Mouse (Mus musculus) granulocyte monocyte progenitor cell, adult 5-6 weeks (primary cell): Measurements from ENCODE around the gene Prickle1. TPM values are rescaled to one million over a fixed set of nuclear protein-coding genes. Genes with fewer than 3 reads are reported as not detected.

Experiments
- ATAC-seq: replicated peaks from 2 replicates; pipeline ENCODE4 v1.8.0; 2016; ENCODE audit warnings: mild to moderate bottlenecking, moderate TSS enrichment, inconsistent platforms; ENCODE audit not compliant: poor library complexity, severe bottlenecking
- total RNA-seq, 2 experiments: library from RNA; stranded (forward) in 1 of 2; stranded (reverse) in 1 of 2; fragments of 200-712, 200-1000 nt in 1 of 2; fragments of >200 nt in 1 of 2; fragmentation: Nextera tagmentation in 1 of 2; gene quantifications; 2 replicates each; pipeline ENCODE4 v1.2.3; 2014 to 2017

Prickle1 gene
- total RNA-seq, 2 experiments from 2014 or later = 1.8 to 1.9 TPM

GRCm38 (mm10) chr15:93554203-93554851, 41.4 kb downstream of the Prickle1 start:
- ATAC-seq = no peak

GRCm38 (mm10) chr15:93552169-93552568, 43.5 kb downstream of the Prickle1 start:
- ATAC-seq = peak; percentile 99

- no peak for ATAC-seq
Measured at GRCm38 (mm10) chr15:93548297-93548696, 47.4 kb downstream of the Prickle1 start.

GRCm38 (mm10) chr15:93539415-93539814, 56.3 kb downstream of the Prickle1 start:
- no peak for ATAC-seq

- ATAC-seq = no peak
Measured at GRCm38 (mm10) chr15:93538551-93539205, 57.0 kb downstream of the Prickle1 start.

- ATAC-seq = no peak
Measured at GRCm38 (mm10) chr15:93537745-93538144, 57.9 kb downstream of the Prickle1 start.

- no peak for ATAC-seq
Measured at GRCm38 (mm10) chr15:93536191-93536590, 59.5 kb downstream of the Prickle1 start.

- ATAC-seq = no peak
Measured at GRCm38 (mm10) chr15:93530703-93531032, 65.0 kb downstream of the Prickle1 start.

- ATAC-seq = no peak
Measured at GRCm38 (mm10) chr15:93529831-93530702, 65.6 kb downstream of the Prickle1 start.

GRCm38 (mm10) chr15:93525305-93525917, 70.3 kb downstream of the Prickle1 start:
- no peak for ATAC-seq

- no peak for ATAC-seq
Measured at GRCm38 (mm10) chr15:93521787-93522180, 73.9 kb downstream of the Prickle1 start.

- no peak for ATAC-seq
Measured at GRCm38 (mm10) chr15:93521088-93521786, 74.5 kb downstream of the Prickle1 start.

- no peak for ATAC-seq
Measured at GRCm38 (mm10) chr15:93519836-93520826, 75.6 kb downstream of the Prickle1 start.

GRCm38 (mm10) chr15:93518941-93519835, 76.5 kb downstream of the Prickle1 start:
- peak; percentile 86 for ATAC-seq

GRCm38 (mm10) chr15:93518143-93518902, 77.4 kb downstream of the Prickle1 start:
- ATAC-seq = no peak; the same call in 1 of the 2 replicates

GRCm38 (mm10) chr15:93517022-93517565, 78.6 kb downstream of the Prickle1 start:
- no peak for ATAC-seq

- ATAC-seq = no peak
Measured at GRCm38 (mm10) chr15:93515316-93515715, 80.4 kb downstream of the Prickle1 start.
